Mouse (Mus musculus) CH12.LX (cell line): Measurements from ENCODE around the gene Cux1. TPM values are rescaled to one million over a fixed set of nuclear protein-coding genes. Genes with fewer than 3 reads are reported as not detected.

ENCODE experiments used
- DNase-seq: peaks from one replicate; pipeline ENCODE4 v3.0.0-alpha.2; 2013; ENCODE audit errors: extremely low read depth
- H3K27ac ChIP-seq: 2 replicates; pipeline ENCODE4 v1.5.1; 2012; ENCODE audit warnings: low read depth, mild to moderate bottlenecking, control low read depth, moderate library complexity; ENCODE audit not compliant: insufficient read depth
- H3K27me3 ChIP-seq: replicated peaks from 2 replicates; pipeline ENCODE3; 2012; ENCODE audit warnings: inconsistent platforms
- H3K36me3 ChIP-seq, 2 experiments: replicated peaks in 1 of 2; 2 replicates each; pipeline versions ENCODE3 to v1.6.1; 2012; ENCODE audit warnings: inconsistent platforms in 1 of 2, low read length in 1 of 2, mild to moderate bottlenecking in 1 of 2, mixed read lengths in 1 of 2, moderate library complexity in 1 of 2; ENCODE audit not compliant: control insufficient read depth in 1 of 2, insufficient read depth in 1 of 2
- H3K4me1 ChIP-seq, 2 experiments: 2 replicates each; pipeline ENCODE4 v1.6.1; 2012; ENCODE audit warnings: inconsistent platforms in 1 of 2, moderate library complexity in 1 of 2; ENCODE audit not compliant: insufficient read depth in 2 of 2, control insufficient read depth in 1 of 2
- H3K4me2 ChIP-seq: 2 replicates; pipeline ENCODE4 v1.6.1; 2012; ENCODE audit warnings: low read depth, mild to moderate bottlenecking, control low read depth; ENCODE audit not compliant: poor library complexity, insufficient read depth, severe bottlenecking
- H3K4me3 ChIP-seq, 3 experiments: fragments of 150-350 bp in 1 of 3; sonication (generic) in 1 of 3; replicated peaks in 1 of 3; 2 replicates each; pipeline versions ENCODE3 to v1.5.1; 2011 to 2012; ENCODE audit warnings: low read depth in 2 of 3, low read length in 2 of 3, mild to moderate bottlenecking in 2 of 3, moderate library complexity in 2 of 3, control low read depth in 1 of 3, improper control_type of control experiment in 1 of 3, inconsistent platforms in 1 of 3, mixed read lengths in 1 of 3; ENCODE audit not compliant: poor library complexity in 1 of 3
- H3K79me2 ChIP-seq: replicated peaks from 2 replicates; pipeline ENCODE4 v1.6.1; 2012; ENCODE audit warnings: mild to moderate bottlenecking, moderate library complexity; ENCODE audit not compliant: control insufficient read depth, poor library complexity, insufficient read depth, severe bottlenecking; ENCODE audit errors: extremely low read depth
- H3K9ac ChIP-seq: 2 replicates; pipeline ENCODE4 v1.6.1; 2012; ENCODE audit warnings: low read depth, mild to moderate bottlenecking, control low read depth, moderate library complexity; ENCODE audit not compliant: insufficient read depth
- H3K9me3 ChIP-seq: replicated peaks from 2 replicates; pipeline ENCODE3; 2012; ENCODE audit warnings: low read length, inconsistent platforms, mixed read lengths
- CHD1 ChIP-seq: IDR thresholded peaks from 2 replicates; pipeline ENCODE4 v1.6.1; 2012; ENCODE audit warnings: low read depth, low read length, improper control_type of control experiment, inconsistent platforms
- E2F4 ChIP-seq: IDR thresholded peaks from 2 replicates; pipeline ENCODE4 v1.6.1; 2011; ENCODE audit warnings: low read depth, low read length, improper control_type of control experiment; ENCODE audit not compliant: insufficient replicate concordance
- ELF1 ChIP-seq: IDR thresholded peaks from 2 replicates; pipeline ENCODE4 v1.6.1; 2014; ENCODE audit warnings: low read depth, mild to moderate bottlenecking, inconsistent platforms, low read length, improper control_type of control experiment
- EP300 ChIP-seq: IDR thresholded peaks from 2 replicates; pipeline ENCODE4 v1.6.1; 2011; ENCODE audit warnings: low read length, improper control_type of control experiment
- HCFC1 ChIP-seq: IDR thresholded peaks from 2 replicates; pipeline ENCODE4 v1.6.1; 2012; ENCODE audit warnings: low read depth, mild to moderate bottlenecking, inconsistent platforms, low read length, improper control_type of control experiment
- JUND ChIP-seq: conservative IDR thresholded peaks from 2 replicates; pipeline ENCODE4 v1.6.1; 2011; ENCODE audit warnings: low read depth, low read length, improper control_type of control experiment
- KAT2A ChIP-seq: IDR thresholded peaks from 2 replicates; pipeline ENCODE4 v1.6.1; 2012; ENCODE audit warnings: low read length, improper control_type of control experiment, inconsistent platforms; ENCODE audit not compliant: insufficient replicate concordance
- MAFK ChIP-seq: IDR thresholded peaks from 2 replicates; pipeline ENCODE4 v1.6.1; 2011; ENCODE audit warnings: low read length, improper control_type of control experiment; ENCODE audit not compliant: insufficient replicate concordance
- MXI1 ChIP-seq: IDR thresholded peaks from 2 replicates; pipeline ENCODE4 v1.6.1; 2011; ENCODE audit warnings: mild to moderate bottlenecking, low read depth, low read length, improper control_type of control experiment
- NELFE ChIP-seq: IDR thresholded peaks from 2 replicates; pipeline ENCODE4 v1.6.1; 2011; ENCODE audit warnings: low read depth, low read length, improper control_type of control experiment
- NRF1 ChIP-seq: IDR thresholded peaks from 2 replicates; pipeline ENCODE4 v1.6.1; 2014; ENCODE audit warnings: low read depth, mild to moderate bottlenecking, inconsistent platforms, low read length, improper control_type of control experiment, moderate library complexity
- PAX5 ChIP-seq: IDR thresholded peaks from 2 replicates; pipeline ENCODE4 v1.6.1; 2012; ENCODE audit warnings: low read length, inconsistent platforms, mixed read lengths
- RAD21 ChIP-seq: IDR thresholded peaks from 2 replicates; pipeline ENCODE4 v1.6.1; 2011; ENCODE audit warnings: low read depth, mild to moderate bottlenecking, low read length, improper control_type of control experiment, moderate library complexity
- SIN3A ChIP-seq: IDR thresholded peaks from 2 replicates; pipeline ENCODE4 v1.6.1; 2012; ENCODE audit warnings: low read length, improper control_type of control experiment, inconsistent platforms
- SMC3 ChIP-seq: IDR thresholded peaks from 2 replicates; pipeline ENCODE4 v1.6.1; 2011; ENCODE audit warnings: low read depth, low read length, improper control_type of control experiment
- TCF12 ChIP-seq: IDR thresholded peaks from 2 replicates; pipeline ENCODE4 v1.6.1; 2014; ENCODE audit warnings: low read depth, mild to moderate bottlenecking, inconsistent platforms, low read length, improper control_type of control experiment
- UBTF ChIP-seq: IDR thresholded peaks from 2 replicates; pipeline ENCODE4 v1.6.1; 2012; ENCODE audit warnings: low read depth, mild to moderate bottlenecking, inconsistent platforms, low read length, improper control_type of control experiment, moderate library complexity
- USF2 ChIP-seq: conservative IDR thresholded peaks from 2 replicates; pipeline ENCODE4 v1.6.1; 2011; ENCODE audit warnings: low read depth, low read length, improper control_type of control experiment
- dilution Hi-C: fragments of 300-500 bp; cut with MboI; formaldehyde crosslinking; loops from 2 replicates; pipeline ENCODE4 v1.14.3; 2020; ENCODE audit warnings: low sequenced_read_pairs; ENCODE audit not compliant: extremely low pct_unique_long_range_greater_than_20kb, extremely low pct_ligation_motif_present
- in situ Hi-C: fragments of 300-500 bp; cut with MboI; formaldehyde crosslinking; loops from 3 replicates; pipeline ENCODE4 v1.14.3; 2019; ENCODE audit warnings: low sequenced_read_pairs, low pct_ligation_motif_present, low pct_unique_long_range_greater_than_20kb, mixed read lengths
- polyA plus RNA-seq: library from polyadenylated mRNA; unstranded; fragments of >175 nt; gene quantifications from 2 replicates; pipeline ENCODE4 v1.2.1, GENCODE M21; 2012; ENCODE audit warnings: low read depth; ENCODE audit not compliant: insufficient read length
- total RNA-seq, 2 experiments: library from RNA; depleted of rRNA; stranded (reverse); fragments of 300-350 nt in 1 of 2; fragments of >200 nt in 1 of 2; gene quantifications; 2 replicates each; pipeline ENCODE4 v1.2.3; 2012 to 2014

The Cux1 gene
- total and polyA plus RNA-seq, 3 experiments: 12.4 to 21.9 (median 19.6) TPM

GRCm38 (mm10) chr5:136506262-136506661, 61.0 kb downstream of the Cux1 start:
- no peak overlapping the region for H3K4me2 ChIP-seq
- DNase-seq: no peak
- H3K27ac ChIP-seq: no peak overlapping the region
- no peaks in the 10 kb centered on the region for H3K9me3 ChIP-seq
- peaks cover 3% of the 10 kb centered on the region; the same call in 1 of the 2 replicates for H3K79me2 ChIP-seq
- H3K36me3 ChIP-seq: no peaks in the 10 kb centered on the region
- H3K9ac ChIP-seq: no peak overlapping the region
- TF ChIP-seq SMC3 (no peak), MXI1 (no peak), RAD21 (no peak), EP300 (no peak), TCF12 (no peak), USF2 (no peak)
- dilution Hi-C loops: no loop called here
- H3K27me3 ChIP-seq: no peaks in the 10 kb centered on the region
- H3K4me3 ChIP-seq: no peak overlapping the region
- H3K4me1 ChIP-seq: peaks cover 6 to 19% of the 10 kb centered on the region in 2 experiments
- in situ Hi-C loops: no loop called here

- no peak overlapping the region for H3K4me2 ChIP-seq
- peaks cover 8 to 32% of the 10 kb centered on the region in 2 experiments for H3K4me1 ChIP-seq
Measured at GRCm38 (mm10) chr5:136502491-136503086, 64.7 kb downstream of the Cux1 start.

GRCm38 (mm10) chr5:136500307-136500871, 66.9 kb downstream of the Cux1 start:
- H3K9me3 ChIP-seq: no peaks in the 10 kb centered on the region
- H3K79me2 ChIP-seq: peaks cover 3% of the 10 kb centered on the region; the same call in 1 of the 2 replicates
- H3K4me2 ChIP-seq: no peak overlapping the region
- no peak overlapping the region for H3K9ac ChIP-seq
- no peak overlapping the region for H3K27ac ChIP-seq
- no peak overlapping the region for H3K4me3 ChIP-seq
- DNase-seq: no peak
- dilution Hi-C loops: no loop called here
- no peaks in the 10 kb centered on the region for H3K27me3 ChIP-seq
- no peaks in the 10 kb centered on the region for H3K36me3 ChIP-seq
- TF ChIP-seq MAFK (no peak), NRF1 (no peak), SIN3A (no peak), RAD21 (no peak), PAX5 (no peak)
- TF ChIP-seq, all 38 proteins: peak for 0
- peaks cover 8 to 32% of the 10 kb centered on the region in 2 experiments for H3K4me1 ChIP-seq
- in situ Hi-C loops: no loop called here

More at GRCm38 (mm10) chr5:136502491-136503086, 64.7 kb downstream of the Cux1 start:
- no peak overlapping the region for H3K9ac ChIP-seq
- H3K79me2 ChIP-seq: peaks cover 3% of the 10 kb centered on the region; the same call in 1 of the 2 replicates
- dilution Hi-C loops: no loop called here
- H3K27ac ChIP-seq: no peak overlapping the region
- H3K9me3 ChIP-seq: no peaks in the 10 kb centered on the region
- DNase-seq: no peak
- TF ChIP-seq HCFC1: no peak
- TF ChIP-seq JUND: no peak
- no peak for TF ChIP-seq KAT2A
- no peak for TF ChIP-seq ELF1
- TF ChIP-seq SMC3: no peak
- no peak for TF ChIP-seq CHD1
- TF ChIP-seq E2F4: no peak
- no peak for TF ChIP-seq NELFE
- TF ChIP-seq UBTF: no peak
- TF ChIP-seq, all 38 proteins: peak for 0
- Histone ChIP-seq H3K4me3 (no peak overlapping the region), H3K36me3 (no peaks in the 10 kb centered on the region), H3K27me3 (no peaks in the 10 kb centered on the region)
- in situ Hi-C loops: no loop called here
